Mouse (Mus musculus): ENCODE results near the gene Tor1aip1. TPM values are rescaled to one million over a fixed set of nuclear protein-coding genes. Genes with fewer than 3 reads are reported as not detected.

Gene Tor1aip1
- polyA plus RNA-seq (2015; fragmentation: Nextera tagmentation; extraction: Ambion mirVana): 43.6 and 50.9 TPM in 2 replicates

- Histone ChIP-seq H3K4me2 (peak within 1 kb of the TSS; percentile 62), H3K4me1 (peaks cover 13% of the 10 kb centered on the region), H3K9ac (peak within 1 kb of the TSS; percentile 88), H3K36me3 (peaks cover 21% of the 10 kb centered on the region), H3K27ac (peak within 1 kb of the TSS; percentile 100), H3K27me3 (no peaks in the 10 kb centered on the region), H3K9me3 (no peaks in the 10 kb centered on the region), H3K4me3 (peak within 1 kb of the TSS; percentile 88)
- under 1% methylated on average over 59 of the region's 59 CpGs for WGBS
- ATAC-seq (ENCODE audit: borderline replicate concordance, extremely low read depth, low FRiP score, low TSS enrichment): peak; percentile 93
Observed at GRCm38 (mm10) chr1:156035930-156036737, at the start of gene Tor1aip1. Gene Tor1aip1 (minus strand): TSS chr1:156036480.

GRCm38 (mm10) chr1:156085770-156086169 is 49.5 kb upstream of the Tor1aip1 start:
- Histone ChIP-seq H3K4me2 (no peak overlapping the region), H3K4me3 (no peak overlapping the region), H3K9me3 (no peaks in the 10 kb centered on the region), H3K36me3 (no peaks in the 10 kb centered on the region), H3K4me1 (no peaks in the 10 kb centered on the region), H3K9ac (no peak overlapping the region), H3K27ac (no peak overlapping the region), H3K27me3 (no peaks in the 10 kb centered on the region)
- 50% methylated on average over 5 of the region's 5 CpGs for WGBS
- ATAC-seq (ENCODE audit: borderline replicate concordance, extremely low read depth, low FRiP score, low TSS enrichment): no peak

GRCm38 (mm10) chr1:156084603-156085002 is 48.3 kb upstream of the Tor1aip1 start:
- Histone ChIP-seq H3K9me3 (no peaks in the 10 kb centered on the region), H3K4me2 (no peak overlapping the region), H3K4me3 (no peak overlapping the region), H3K4me1 (no peaks in the 10 kb centered on the region), H3K36me3 (no peaks in the 10 kb centered on the region), H3K9ac (no peak overlapping the region), H3K27me3 (no peaks in the 10 kb centered on the region), H3K27ac (no peak overlapping the region)
- 43% methylated on average over 3 of the region's 3 CpGs for WGBS
- peak; percentile 29; the same call in 1 of the 2 replicates for ATAC-seq (ENCODE audit: borderline replicate concordance, extremely low read depth, low FRiP score, low TSS enrichment)

- Histone ChIP-seq H3K9ac (no peak overlapping the region), H3K9me3 (no peaks in the 10 kb centered on the region), H3K4me2 (no peak overlapping the region), H3K4me1 (peaks cover 8% of the 10 kb centered on the region; the same call in 1 of the 2 replicates), H3K27me3 (no peaks in the 10 kb centered on the region), H3K4me3 (no peak overlapping the region), H3K27ac (no peak overlapping the region), H3K36me3 (no peaks in the 10 kb centered on the region)
- ATAC-seq (ENCODE audit: borderline replicate concordance, extremely low read depth, low FRiP score, low TSS enrichment): no peak
- 53% methylated on average over 3 of the region's 3 CpGs for WGBS
Observed at GRCm38 (mm10) chr1:156077655-156078054, 41.4 kb upstream of the Tor1aip1 start.

GRCm38 (mm10) chr1:156076474-156076873 is 40.2 kb upstream of the Tor1aip1 start:
- H3K9me3 ChIP-seq: no peaks in the 10 kb centered on the region
- H3K4me3 ChIP-seq: no peak overlapping the region
- no peaks in the 10 kb centered on the region for H3K27me3 ChIP-seq
- H3K4me2 ChIP-seq: no peak overlapping the region
- H3K27ac ChIP-seq: no peak overlapping the region
- peaks cover 8% of the 10 kb centered on the region; the same call in 1 of the 2 replicates for H3K4me1 ChIP-seq
- ATAC-seq (ENCODE audit: borderline replicate concordance, extremely low read depth, low FRiP score, low TSS enrichment): no peak
- H3K9ac ChIP-seq: no peak overlapping the region
- no peaks in the 10 kb centered on the region for H3K36me3 ChIP-seq
- 50% methylated on average over 4 of the region's 4 CpGs for WGBS

- Histone ChIP-seq H3K27ac (no peak overlapping the region), H3K27me3 (no peaks in the 10 kb centered on the region), H3K36me3 (no peaks in the 10 kb centered on the region), H3K9me3 (no peaks in the 10 kb centered on the region), H3K9ac (no peak overlapping the region), H3K4me1 (peaks cover 8% of the 10 kb centered on the region; the same call in 1 of the 2 replicates), H3K4me2 (no peak overlapping the region), H3K4me3 (no peak overlapping the region)
- no peak for ATAC-seq (ENCODE audit: borderline replicate concordance, extremely low read depth, low FRiP score, low TSS enrichment)
- WGBS: 24% methylated on average over 8 of the region's 8 CpGs
Observed at GRCm38 (mm10) chr1:156074575-156074974, 38.3 kb upstream of the Tor1aip1 start.

GRCm38 (mm10) chr1:156073169-156073821 is 37.0 kb upstream of the Tor1aip1 start:
- no peak for ATAC-seq (ENCODE audit: borderline replicate concordance, extremely low read depth, low FRiP score, low TSS enrichment)
- no peak overlapping the region for H3K4me2 ChIP-seq
- H3K9ac ChIP-seq: no peak overlapping the region
- WGBS: 53% methylated on average over 15 of the region's 15 CpGs
- peaks cover 8% of the 10 kb centered on the region; the same call in 1 of the 2 replicates for H3K4me1 ChIP-seq
- no peaks in the 10 kb centered on the region for H3K9me3 ChIP-seq
- no peak overlapping the region for H3K4me3 ChIP-seq
- H3K27me3 ChIP-seq: no peaks in the 10 kb centered on the region
- H3K36me3 ChIP-seq: no peaks in the 10 kb centered on the region
- H3K27ac ChIP-seq: no peak overlapping the region

GRCm38 (mm10) chr1:156070106-156070505 is 33.8 kb upstream of the Tor1aip1 start:
- Histone ChIP-seq H3K27ac (no peak overlapping the region), H3K9ac (no peak overlapping the region)
- WGBS: 72% methylated on average over 14 of the region's 14 CpGs

GRCm38 (mm10) chr1:156066133-156066532 is 29.9 kb upstream of the Tor1aip1 start:
- H3K36me3 ChIP-seq: peaks cover 44% of the 10 kb centered on the region
- no peaks in the 10 kb centered on the region for H3K4me1 ChIP-seq
- no peak for ATAC-seq (ENCODE audit: borderline replicate concordance, extremely low read depth, low FRiP score, low TSS enrichment)
- H3K9me3 ChIP-seq: no peaks in the 10 kb centered on the region
- no peak overlapping the region for H3K4me2 ChIP-seq
- no peak overlapping the region for H3K27ac ChIP-seq
- H3K9ac ChIP-seq: no peak overlapping the region
- H3K27me3 ChIP-seq: no peaks in the 10 kb centered on the region
- 61% methylated on average over 3 of the region's 3 CpGs for WGBS
- no peak overlapping the region for H3K4me3 ChIP-seq

More at GRCm38 (mm10) chr1:156070106-156070505, 33.8 kb upstream of the Tor1aip1 start:
- no peak overlapping the region for H3K4me2 ChIP-seq
- H3K4me3 ChIP-seq: no peak overlapping the region
- H3K9me3 ChIP-seq: no peaks in the 10 kb centered on the region
- H3K4me1 ChIP-seq: peaks cover 8% of the 10 kb centered on the region; the same call in 1 of the 2 replicates
- no peak for ATAC-seq (ENCODE audit: borderline replicate concordance, extremely low read depth, low FRiP score, low TSS enrichment)
- H3K36me3 ChIP-seq: peaks cover 11% of the 10 kb centered on the region
- H3K27me3 ChIP-seq: no peaks in the 10 kb centered on the region

- Histone ChIP-seq H3K36me3 (peaks cover 42% of the 10 kb centered on the region), H3K9me3 (no peaks in the 10 kb centered on the region), H3K9ac (no peak overlapping the region), H3K27me3 (no peaks in the 10 kb centered on the region), H3K4me1 (no peaks in the 10 kb centered on the region), H3K4me2 (no peak overlapping the region), H3K4me3 (no peak overlapping the region), H3K27ac (no peak overlapping the region)
- 81% methylated on average over 4 of the region's 4 CpGs for WGBS
- no peak for ATAC-seq (ENCODE audit: borderline replicate concordance, extremely low read depth, low FRiP score, low TSS enrichment)
Observed at GRCm38 (mm10) chr1:156062193-156062592, 25.9 kb upstream of the Tor1aip1 start.

- no peak for ATAC-seq (ENCODE audit: borderline replicate concordance, extremely low read depth, low FRiP score, low TSS enrichment)
- no peaks in the 10 kb centered on the region for H3K9me3 ChIP-seq
- H3K9ac ChIP-seq: no peak overlapping the region
- no peak overlapping the region for H3K4me3 ChIP-seq
- H3K36me3 ChIP-seq: peaks cover 26% of the 10 kb centered on the region
- WGBS: 76% methylated on average over 2 of the region's 2 CpGs
- H3K4me1 ChIP-seq: no peaks in the 10 kb centered on the region
- no peaks in the 10 kb centered on the region for H3K27me3 ChIP-seq
- H3K4me2 ChIP-seq: no peak overlapping the region
- no peak overlapping the region for H3K27ac ChIP-seq
Observed at GRCm38 (mm10) chr1:156058207-156058606, 21.9 kb upstream of the Tor1aip1 start.

- Histone ChIP-seq H3K27ac (no peak overlapping the region), H3K4me1 (peaks cover 9% of the 10 kb centered on the region), H3K9me3 (no peaks in the 10 kb centered on the region), H3K4me3 (no peak overlapping the region), H3K4me2 (no peak overlapping the region), H3K27me3 (no peaks in the 10 kb centered on the region), H3K36me3 (peaks cover 56% of the 10 kb centered on the region), H3K9ac (no peak overlapping the region)
- no peak for ATAC-seq (ENCODE audit: borderline replicate concordance, extremely low read depth, low FRiP score, low TSS enrichment)
- WGBS: 64% methylated on average over 3 of the region's 3 CpGs
Observed at GRCm38 (mm10) chr1:156046688-156047087, 10.4 kb upstream of the Tor1aip1 start.
